Mouse (Mus musculus) liver, adult 2 months (tissue): ENCODE results near the gene Sds. TPM values are rescaled to one million over a fixed set of nuclear protein-coding genes. Genes with fewer than 3 reads are reported as not detected.
A peak's percentile ranks its signal among the peaks of the same experiment; 100 is the strongest.

ENCODE experiments used
- DNase-seq: peaks from one replicate; pipeline ENCODE4 v3.0.0-alpha.2; 2011; ENCODE audit warnings: low read depth, low spot score; ENCODE audit errors: extremely low read depth
- H3K27ac ChIP-seq: fragments of 200-500 bp; replicated peaks from 2 replicates; pipeline ENCODE4 v1.5.1; 2012; ENCODE audit warnings: low read depth, mild to moderate bottlenecking, control low read depth, inconsistent platforms, low read length; ENCODE audit not compliant: insufficient read depth
- H3K27me3 ChIP-seq: fragments of 200-500 bp; 2 replicates; pipeline ENCODE4 v1.6.1; 2012; ENCODE audit warnings: mild to moderate bottlenecking, moderate library complexity, low read length, inconsistent platforms; ENCODE audit not compliant: control insufficient read depth, insufficient read depth
- H3K36me3 ChIP-seq: fragments of 200-500 bp; 2 replicates; pipeline ENCODE4 v1.6.1; 2012; ENCODE audit warnings: low read length, inconsistent platforms; ENCODE audit not compliant: control insufficient read depth, insufficient read depth
- H3K4me1 ChIP-seq: fragments of 200-500 bp; 2 replicates; pipeline ENCODE4 v1.6.1; 2011; ENCODE audit warnings: low read length; ENCODE audit not compliant: control insufficient read depth, insufficient read depth
- H3K4me3 ChIP-seq: fragments of 200-500 bp; 2 replicates; pipeline ENCODE4 v1.5.1; 2011; ENCODE audit warnings: low read depth, mild to moderate bottlenecking, control low read depth, low read length, moderate library complexity; ENCODE audit not compliant: insufficient read depth
- H3K79me2 ChIP-seq: fragments of 200-500 bp; 2 replicates; pipeline ENCODE4 v1.6.1; 2012; ENCODE audit warnings: inconsistent platforms, mild to moderate bottlenecking, low read length, moderate library complexity; ENCODE audit not compliant: control insufficient read depth, insufficient read depth
- H3K9ac ChIP-seq: fragments of 200-500 bp; 2 replicates; pipeline ENCODE4 v1.6.1; 2012; ENCODE audit warnings: low read depth, mild to moderate bottlenecking, control low read depth, inconsistent platforms, low read length
- CTCF ChIP-seq: fragments of 200-500 bp; IDR thresholded peaks from 2 replicates; pipeline ENCODE4 v1.5.1; 2011; ENCODE audit warnings: low read depth, low read length, control low read depth
- POLR2A ChIP-seq: fragments of 200-500 bp; IDR thresholded peaks from 2 replicates; pipeline ENCODE4 v1.6.1; 2011; ENCODE audit warnings: low read length, control low read depth; ENCODE audit not compliant: insufficient read depth; ENCODE audit errors: extremely low read depth
- WGBS: fragments of 180-500 bp; shearing (Covaris S2); methylation state at CpG from one replicate; pipeline ENCODE4 v1.1.7; 2018; 5-methylcytosine and 5-hydroxymethylcytosine counted together
- polyA plus RNA-seq: library from polyadenylated mRNA; depleted of rRNA; stranded (reverse); fragments of >200 nt; gene quantifications from 2 replicates; pipeline ENCODE4 v1.2.3, GENCODE M21; 2012; rRNA removed
- total RNA-seq: library from RNA; depleted of rRNA; stranded (reverse); fragments of >200 nt; gene quantifications from 2 replicates; pipeline ENCODE4 v1.2.3, GENCODE M21; 2014; rRNA removed

Sds gene
- total RNA-seq: 410 and 645 TPM in 2 replicates
- 648 and 709 TPM in 2 replicates for polyA plus RNA-seq

- no peaks in the 10 kb centered on the region for H3K27me3 ChIP-seq
- DNase-seq: peak; percentile 75
- H3K9ac ChIP-seq: peak within 1 kb of the TSS; percentile 72
- 21% methylated on average over 13 of the region's 13 CpGs for WGBS
- H3K4me1 ChIP-seq: peaks cover 5% of the 10 kb centered on the region; the same call in 1 of the 2 replicates
- H3K36me3 ChIP-seq: no peaks in the 10 kb centered on the region; the same call in 1 of the 2 replicates
- H3K27ac ChIP-seq: peak within 1 kb of the TSS; percentile 91
- H3K4me3 ChIP-seq: peak within 1 kb of the TSS; percentile 66
- TF ChIP-seq POLR2A (peak; percentile 78), CTCF (no peak)
- H3K79me2 ChIP-seq: no peaks in the 10 kb centered on the region
These were observed at the start of gene Sds for GRCm38 (mm10) chr5:120476296-120476695. Sds (plus strand) TSS chr5:120476526.

- Histone ChIP-seq H3K27ac (no peak overlapping the region), H3K9ac (no peak overlapping the region), H3K36me3 (no peaks in the 10 kb centered on the region), H3K4me3 (no peak overlapping the region), H3K79me2 (no peaks in the 10 kb centered on the region), H3K27me3 (peaks cover 33% of the 10 kb centered on the region), H3K4me1 (no peaks in the 10 kb centered on the region)
- DNase-seq: no peak
- no peak for TF ChIP-seq POLR2A
- WGBS: 4% methylated on average over 10 of the region's 10 CpGs
These were observed 49.8 kb upstream of the Sds start for GRCm38 (mm10) chr5:120426572-120426971.

GRCm38 (mm10) chr5:120427451-120427938 is 48.8 kb upstream of the Sds start:
- Histone ChIP-seq H3K9ac (no peak overlapping the region), H3K27ac (no peak overlapping the region), H3K79me2 (no peaks in the 10 kb centered on the region), H3K27me3 (peaks cover 42% of the 10 kb centered on the region), H3K4me3 (no peak overlapping the region), H3K36me3 (no peaks in the 10 kb centered on the region), H3K4me1 (no peaks in the 10 kb centered on the region)
- DNase-seq: no peak
- no peak for TF ChIP-seq CTCF
- WGBS: 2% methylated on average over 33 of the region's 33 CpGs

- 4% methylated on average over 21 of the region's 21 CpGs for WGBS
- Histone ChIP-seq H3K4me1 (no peaks in the 10 kb centered on the region), H3K36me3 (no peaks in the 10 kb centered on the region), H3K79me2 (no peaks in the 10 kb centered on the region), H3K4me3 (no peak overlapping the region), H3K27ac (no peak overlapping the region), H3K9ac (no peak overlapping the region), H3K27me3 (peaks cover 44% of the 10 kb centered on the region)
- TF ChIP-seq CTCF (no peak), POLR2A (no peak)
- no peak for DNase-seq
These were observed 48.0 kb upstream of the Sds start for GRCm38 (mm10) chr5:120428189-120428838.

- Histone ChIP-seq H3K27me3 (peaks cover 43% of the 10 kb centered on the region), H3K9ac (no peak overlapping the region), H3K4me3 (no peak overlapping the region), H3K36me3 (no peaks in the 10 kb centered on the region), H3K79me2 (no peaks in the 10 kb centered on the region), H3K27ac (no peak overlapping the region), H3K4me1 (no peaks in the 10 kb centered on the region)
- DNase-seq: no peak
- TF ChIP-seq CTCF: no peak
- TF ChIP-seq POLR2A: no peak
- WGBS: 2% methylated on average over 5 of the region's 6 CpGs
These were observed 47.3 kb upstream of the Sds start for GRCm38 (mm10) chr5:120428990-120429389.

- no peaks in the 10 kb centered on the region for H3K4me1 ChIP-seq
These were observed 46.6 kb upstream of the Sds start for GRCm38 (mm10) chr5:120429692-120430091.

More at GRCm38 (mm10) chr5:120429692-120430091, 46.6 kb upstream of the Sds start:
- no peak for DNase-seq
- 6% methylated on average over 6 of the region's 6 CpGs for WGBS
- H3K79me2 ChIP-seq: no peaks in the 10 kb centered on the region
- H3K27ac ChIP-seq: no peak overlapping the region
- H3K9ac ChIP-seq: no peak overlapping the region
- H3K4me3 ChIP-seq: no peak overlapping the region
- H3K27me3 ChIP-seq: peaks cover 41% of the 10 kb centered on the region
- H3K36me3 ChIP-seq: no peaks in the 10 kb centered on the region
- TF ChIP-seq CTCF (no peak), POLR2A (no peak)
